Mouse (Mus musculus): ENCODE measurements around the gene Sgtb.

The Sgtb gene

DNA sequence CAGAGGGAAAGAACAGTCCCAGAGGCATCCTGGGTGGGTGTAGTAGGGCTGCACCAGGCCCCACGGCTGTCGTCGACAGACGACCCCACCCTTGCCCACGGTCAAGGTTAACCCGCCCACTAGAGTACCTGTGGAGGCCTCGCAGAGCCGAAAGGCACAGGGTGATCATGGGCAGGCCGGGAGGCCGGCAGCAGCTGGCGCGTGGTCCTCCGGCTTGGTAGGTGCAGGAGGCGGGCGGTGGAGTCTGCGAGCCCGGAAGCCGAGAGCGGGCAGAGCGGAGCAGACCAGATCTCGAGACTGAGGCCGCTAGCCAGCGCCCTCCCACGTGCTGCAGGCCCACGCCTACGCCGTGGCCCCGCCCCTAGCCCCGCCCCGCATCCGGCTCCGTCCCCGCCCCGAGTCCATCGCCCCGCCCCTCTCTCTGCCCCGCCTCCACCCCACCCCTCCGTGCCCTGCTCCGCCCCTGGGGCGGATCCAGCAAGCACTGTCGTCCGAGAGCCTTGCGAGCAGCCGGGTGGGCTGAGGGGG is at the start of gene Sgtb, which contains the start of gene Nln:
Sgtb (plus strand) TSS at position 454 of the 528 bp plus-strand sequence.
Nln (minus strand) TSS at position 327 of the 528 bp plus-strand sequence.
- peak; percentile 83 for DNase-seq (ENCODE audit: low read depth, low spot score)

DNA sequence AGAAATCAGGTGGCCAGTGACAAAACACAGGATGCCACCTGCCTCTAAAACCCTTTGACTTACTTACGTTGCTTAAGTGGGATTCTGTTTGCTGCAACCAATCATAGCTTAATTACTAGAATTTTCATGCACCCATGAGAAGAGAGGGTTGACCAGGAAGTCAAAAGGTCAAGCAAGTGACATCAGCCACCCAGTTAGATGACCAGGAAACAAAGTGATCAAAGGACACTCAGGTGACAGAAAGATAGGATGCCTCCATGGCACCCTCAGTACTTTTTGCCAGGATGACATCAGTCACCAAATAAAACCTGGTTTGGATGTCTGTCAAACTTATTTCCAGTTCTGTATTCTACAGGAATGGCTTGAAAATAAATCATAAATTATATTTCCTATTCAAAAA is 49.3 kb upstream of the Sgtb start:
- no peak for DNase-seq (ENCODE audit: low read depth, low spot score)

DNA sequence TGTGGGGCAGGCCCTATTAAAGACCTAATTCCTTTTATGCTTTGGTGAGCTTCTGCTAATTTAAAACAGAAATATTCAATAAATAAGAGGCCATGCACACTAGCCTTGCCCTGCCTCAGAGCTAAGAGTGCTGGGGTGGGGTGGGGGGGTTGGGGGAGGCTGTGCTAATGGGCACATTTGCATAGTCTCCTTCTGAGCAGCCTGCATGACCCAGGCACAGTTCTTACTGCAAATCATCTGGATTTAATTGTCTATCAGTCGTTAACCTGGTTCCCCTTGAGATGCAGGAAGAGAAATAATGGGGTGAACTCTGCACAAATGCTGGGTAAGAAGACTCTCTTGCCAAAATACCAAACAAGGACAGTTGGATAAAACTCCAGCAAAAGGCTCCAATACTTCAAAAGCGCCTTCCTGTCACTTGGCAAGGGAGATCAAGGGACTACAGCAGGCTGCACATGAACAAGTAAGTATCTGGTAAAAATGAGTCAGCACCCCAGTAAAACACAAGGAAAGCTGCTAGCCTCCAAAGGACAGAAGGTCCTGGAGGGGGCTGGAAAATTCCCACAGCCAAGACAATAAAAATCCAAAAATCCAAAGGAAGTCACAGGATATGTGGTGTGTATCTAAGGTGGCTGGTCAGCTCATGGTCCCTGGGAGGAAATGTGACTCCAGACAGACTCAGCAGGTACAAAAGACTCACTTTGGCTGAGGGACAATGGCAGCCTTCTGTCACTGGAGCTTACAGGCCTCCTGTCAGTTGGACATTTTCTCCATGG is 47.4 kb upstream of the Sgtb start:
- no peak for DNase-seq (ENCODE audit: low read depth, low spot score)

DNA sequence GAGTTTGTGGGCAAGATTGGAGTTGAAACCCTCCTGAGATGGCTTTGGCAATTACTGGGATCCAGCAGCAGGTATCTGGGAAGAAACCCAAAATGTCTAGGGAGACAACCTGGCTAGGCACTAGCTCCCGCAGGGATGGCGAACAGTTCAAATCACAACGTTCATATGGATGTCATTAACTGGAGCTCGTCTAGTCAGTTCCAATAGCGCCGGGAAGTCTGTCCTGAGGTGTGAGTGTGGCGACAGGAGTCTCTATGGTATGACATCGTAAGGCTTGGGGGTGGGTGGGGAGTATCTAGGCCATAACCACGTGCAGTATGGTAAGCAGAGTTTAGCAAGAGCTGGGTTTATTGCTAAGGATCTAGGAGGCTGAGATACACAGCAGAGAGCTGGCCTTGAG is 46.5 kb upstream of the Sgtb start:
- DNase-seq (ENCODE audit: low read depth, low spot score) = no peak

DNA sequence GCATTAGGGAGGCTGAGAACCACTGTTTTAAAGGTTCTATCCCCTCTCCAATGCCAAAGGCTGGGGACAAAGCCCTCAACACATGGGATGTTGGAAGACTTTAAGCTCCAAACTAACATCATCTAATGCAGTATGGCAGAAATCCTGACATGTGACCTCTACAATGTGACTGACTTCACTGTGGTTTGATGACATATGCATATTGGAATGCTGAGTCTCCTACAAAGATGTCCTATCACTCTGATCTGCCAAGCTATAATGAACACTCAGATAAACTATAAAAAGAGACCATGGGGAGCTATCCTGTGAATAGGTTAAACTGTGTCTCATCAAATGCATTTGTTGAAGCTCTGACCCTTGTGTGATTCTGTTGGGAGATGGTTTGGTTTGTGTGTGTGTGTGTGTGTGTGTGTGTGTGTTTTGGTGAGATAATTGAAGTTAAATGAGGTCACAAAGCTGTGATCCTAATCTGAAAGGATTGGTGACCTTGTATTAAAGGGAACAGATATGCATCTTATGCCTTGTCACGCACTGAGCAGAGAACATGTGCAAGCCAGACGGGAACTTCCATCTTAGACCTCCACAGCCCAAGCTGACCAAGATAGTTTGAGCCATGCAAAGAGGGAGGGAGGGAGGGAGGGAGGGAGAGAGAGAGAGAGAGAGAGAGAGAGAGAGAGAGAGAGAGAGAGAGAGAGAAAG is 43.7 kb upstream of the Sgtb start:
- DNase-seq (ENCODE audit: low read depth, low spot score) = no peak

DNA sequence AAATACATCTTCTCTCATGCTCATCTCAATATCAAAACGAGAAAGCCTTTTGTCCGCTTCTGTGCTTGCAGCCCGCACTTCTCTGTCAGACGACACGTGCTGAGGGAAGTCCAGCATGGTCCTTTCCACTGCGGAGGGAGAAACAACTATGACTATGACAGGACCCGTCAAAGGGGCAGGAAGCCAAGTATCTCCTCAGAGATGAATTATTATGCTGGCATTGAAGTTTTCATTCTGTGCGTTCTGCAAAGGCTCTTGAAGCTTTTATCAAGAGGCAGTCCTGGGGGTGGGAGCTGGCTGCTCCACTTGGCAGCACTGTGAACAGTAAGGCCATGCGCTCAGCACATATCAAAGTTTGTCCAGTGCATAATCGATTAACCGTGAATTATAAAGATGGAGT is 40.3 kb upstream of the Sgtb start:
- DNase-seq (ENCODE audit: low read depth, low spot score) = no peak

DNA sequence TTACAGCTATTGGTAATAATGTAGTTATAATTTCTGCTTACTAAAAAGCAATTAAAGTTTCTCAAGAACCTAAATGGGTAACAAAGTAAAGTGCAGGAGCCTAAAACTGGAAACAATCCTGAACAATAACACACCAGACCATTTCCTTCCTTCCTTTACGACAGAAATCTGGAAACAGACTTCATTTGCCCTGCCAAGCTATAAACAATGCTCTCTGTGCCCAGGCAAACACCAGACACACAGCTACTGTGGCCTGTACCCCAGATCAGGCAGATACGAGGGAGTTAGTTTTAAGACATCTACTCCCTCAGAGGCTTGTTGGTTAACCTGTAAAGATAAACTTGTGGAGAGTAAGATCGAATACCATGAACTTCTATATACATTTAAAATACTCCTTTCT is 38.8 kb upstream of the Sgtb start:
- DNase-seq (ENCODE audit: low read depth, low spot score) = no peak

DNA sequence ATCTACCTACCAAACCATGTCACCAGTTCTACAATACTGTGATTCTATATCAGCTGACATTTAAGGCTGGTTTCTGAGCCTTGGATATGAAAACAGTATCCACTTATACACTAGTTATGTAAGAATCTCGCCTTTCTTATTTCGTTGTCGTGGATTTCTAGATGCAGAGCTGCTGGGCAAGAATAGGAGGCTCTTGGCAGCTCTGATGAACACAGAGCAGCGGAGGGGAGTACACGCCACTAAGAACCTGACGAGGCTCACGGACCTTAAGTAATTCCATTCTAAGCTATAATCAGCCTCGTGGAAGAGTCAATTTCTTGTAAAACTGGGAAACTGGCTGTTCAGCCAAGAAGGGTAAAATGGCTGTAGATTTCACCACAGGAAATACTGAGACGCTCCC is 37.2 kb upstream of the Sgtb start:
- DNase-seq (ENCODE audit: low read depth, low spot score) = no peak

DNA sequence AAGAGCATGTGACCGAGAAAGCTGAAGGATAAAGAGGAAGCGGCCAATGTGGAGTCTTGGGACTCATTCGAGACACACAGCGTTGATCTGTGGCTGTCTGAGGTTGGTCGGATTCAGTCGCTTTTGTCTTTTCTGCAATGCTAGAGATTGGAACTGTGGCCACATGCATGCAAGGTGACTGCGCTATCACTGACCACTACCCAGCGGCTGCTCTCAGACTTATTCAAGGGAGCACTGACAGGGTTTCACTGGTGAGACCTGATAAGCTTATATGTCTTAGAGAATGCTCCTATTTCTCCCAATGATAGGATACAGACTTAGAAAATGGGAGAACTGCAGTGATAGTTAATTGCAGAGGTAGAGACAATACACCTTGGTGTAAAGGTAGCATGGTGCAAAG is 35.3 kb upstream of the Sgtb start:
- DNase-seq (ENCODE audit: low read depth, low spot score) = no peak

DNA sequence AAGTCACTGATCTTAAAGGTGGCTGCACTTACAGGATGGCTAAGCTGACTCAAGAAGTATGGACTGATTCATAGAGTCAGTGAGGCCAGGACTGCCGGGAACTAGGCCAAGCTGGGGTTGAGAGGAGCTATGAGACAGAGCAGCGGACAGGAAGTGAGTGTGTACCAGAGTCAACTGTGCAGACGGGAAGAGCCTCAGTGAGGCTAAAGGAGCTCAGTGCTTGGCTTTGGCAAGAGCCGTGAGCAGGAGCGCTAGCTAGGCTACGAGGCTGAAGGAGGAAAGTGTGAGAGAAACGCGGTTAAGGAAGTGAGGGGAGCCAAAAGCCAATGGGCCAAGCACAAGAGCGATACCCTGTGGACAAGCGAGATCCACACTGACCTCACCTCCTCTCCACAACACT is 34.8 kb upstream of the Sgtb start:
- DNase-seq (ENCODE audit: low read depth, low spot score) = no peak

DNA sequence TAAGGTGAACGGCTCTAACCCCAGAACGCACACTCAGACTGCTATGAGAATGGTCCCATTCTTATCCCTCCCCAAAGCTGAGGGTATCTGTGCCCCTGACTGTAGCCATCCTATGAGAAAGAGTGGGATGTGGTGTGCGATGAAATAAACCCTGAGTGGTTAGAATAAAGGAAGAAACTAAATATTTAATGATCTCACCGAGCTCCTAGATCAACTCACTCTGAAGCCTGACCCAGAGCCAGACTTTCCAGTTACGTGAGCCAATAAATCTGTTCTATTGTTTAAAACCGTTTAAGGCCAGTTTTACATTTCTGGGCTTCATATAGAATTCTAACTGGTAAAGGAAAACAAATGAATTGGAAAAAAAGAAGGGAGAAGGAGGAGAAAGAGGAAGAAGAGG is 32.5 kb upstream of the Sgtb start:
- DNase-seq (ENCODE audit: low read depth, low spot score) = no peak

DNA sequence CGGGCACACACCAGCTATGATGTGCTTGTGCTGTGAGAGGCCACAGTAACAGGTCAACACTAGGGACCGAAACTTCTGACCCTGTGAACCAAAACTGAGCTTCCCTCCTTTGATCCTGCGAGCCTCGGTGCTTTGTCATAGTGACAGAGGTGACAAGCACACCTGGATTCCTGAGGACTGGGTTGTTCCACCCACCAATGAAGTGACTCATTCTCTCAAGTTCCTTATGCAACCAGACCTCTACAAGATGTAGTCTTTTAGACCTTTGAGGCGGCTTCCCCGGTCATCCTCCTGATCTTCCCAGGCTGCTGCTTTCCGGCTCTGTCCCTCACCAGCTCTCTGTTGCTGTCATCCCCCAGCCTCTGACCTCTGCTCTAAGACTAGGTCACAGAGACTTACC is 27.0 kb upstream of the Sgtb start:
- DNase-seq (ENCODE audit: low read depth, low spot score) = no peak

DNA sequence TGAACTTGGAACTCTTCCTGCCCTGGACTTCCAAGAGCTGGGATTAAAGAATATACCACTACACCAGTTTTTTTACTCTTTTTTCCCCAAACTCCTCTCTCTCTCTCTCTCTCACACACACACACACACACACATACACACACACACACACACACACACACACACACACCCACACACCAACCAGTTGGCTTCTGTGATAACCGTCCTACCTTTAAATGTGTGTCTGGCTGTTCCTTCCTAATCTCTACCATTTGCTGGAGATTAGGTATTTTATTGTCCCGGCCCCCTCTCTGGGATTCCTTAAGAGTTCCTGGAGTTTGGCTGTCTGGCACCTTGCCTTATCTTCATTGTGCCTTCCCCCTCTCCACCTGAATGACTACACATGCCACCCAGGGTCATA is 24.9 kb upstream of the Sgtb start:
- DNase-seq (ENCODE audit: low read depth, low spot score) = no peak

DNA sequence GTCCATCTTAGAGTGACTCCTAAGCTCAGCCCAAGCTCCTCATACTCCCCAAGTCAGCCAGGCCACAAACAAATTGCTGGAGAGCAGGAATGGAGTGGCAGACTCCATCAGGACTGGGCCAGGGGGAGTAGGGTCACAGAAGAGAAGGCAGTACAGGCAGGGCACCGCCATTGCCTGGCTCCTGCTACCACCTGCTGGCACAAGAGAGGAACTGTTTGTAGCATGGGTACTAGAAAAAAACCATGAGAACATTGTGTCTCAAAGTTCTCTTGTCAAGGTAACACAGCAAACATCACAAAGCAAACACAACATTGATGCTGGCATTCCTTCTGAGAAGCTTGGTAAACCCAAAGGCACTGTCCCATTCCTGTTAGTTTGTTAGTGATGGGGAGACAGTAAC is 20.2 kb upstream of the Sgtb start:
- DNase-seq (ENCODE audit: low read depth, low spot score) = no peak

DNA sequence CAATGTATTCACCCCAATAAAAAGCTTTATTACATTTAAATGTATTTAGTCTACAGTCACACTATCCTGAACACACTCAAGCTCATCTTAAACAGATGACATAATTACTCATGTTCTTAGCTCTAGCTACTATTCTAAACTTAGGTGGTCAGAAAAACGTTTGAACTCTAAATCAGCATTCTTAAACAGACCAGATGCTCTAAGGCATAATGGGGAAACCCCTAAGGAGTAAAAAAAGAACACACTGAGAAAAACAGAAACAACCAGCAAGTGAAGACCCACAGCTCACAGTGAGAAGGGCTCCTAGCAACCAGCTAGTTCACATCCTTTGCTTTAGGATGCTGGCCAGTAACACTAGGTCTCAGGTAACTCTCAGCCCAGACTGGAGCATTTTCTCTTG is 17.8 kb upstream of the Sgtb start:
- no peak for DNase-seq (ENCODE audit: low read depth, low spot score)

DNA sequence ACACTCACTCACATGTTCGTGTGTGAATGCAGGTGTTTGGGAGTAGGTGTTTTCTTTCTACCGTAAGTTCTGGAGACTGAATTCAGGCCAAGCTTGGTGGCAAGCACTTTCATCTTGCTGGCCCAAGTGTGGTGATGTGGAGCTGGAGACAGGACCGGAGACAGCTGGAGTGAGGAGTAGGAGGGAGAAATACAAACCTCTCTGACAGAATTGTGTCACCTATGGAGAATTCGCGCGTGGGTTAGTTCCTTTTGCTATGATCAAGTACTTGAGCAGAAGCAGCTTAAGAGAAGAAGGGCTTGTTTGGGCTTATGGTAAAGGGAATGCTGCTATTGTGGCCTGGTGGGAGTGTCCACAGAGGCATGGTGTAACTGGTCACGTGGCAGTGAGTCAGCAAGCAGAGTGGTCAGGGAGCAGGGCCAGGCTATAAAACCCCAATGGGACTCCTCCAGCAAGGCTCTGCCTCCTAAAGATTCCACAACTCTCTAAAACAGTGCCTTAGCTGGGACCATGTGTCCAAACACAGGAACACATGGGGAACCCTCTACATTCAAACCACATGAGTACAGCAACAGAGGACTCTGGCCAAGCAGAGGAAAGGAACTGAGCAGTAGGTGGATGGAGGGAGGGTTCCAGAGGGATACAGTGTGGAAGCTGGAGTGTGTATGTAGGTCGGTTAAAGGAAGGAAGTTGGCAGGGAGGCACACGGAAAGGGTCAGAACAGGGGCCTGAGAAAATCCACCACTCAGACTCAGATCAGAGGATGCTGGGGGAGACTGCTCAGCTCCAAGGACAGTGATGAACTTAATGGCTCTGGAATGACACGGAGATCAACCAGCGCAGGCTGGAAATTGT is 14.8 kb upstream of the Sgtb start:
- DNase-seq (ENCODE audit: low read depth, low spot score) = no peak

DNA sequence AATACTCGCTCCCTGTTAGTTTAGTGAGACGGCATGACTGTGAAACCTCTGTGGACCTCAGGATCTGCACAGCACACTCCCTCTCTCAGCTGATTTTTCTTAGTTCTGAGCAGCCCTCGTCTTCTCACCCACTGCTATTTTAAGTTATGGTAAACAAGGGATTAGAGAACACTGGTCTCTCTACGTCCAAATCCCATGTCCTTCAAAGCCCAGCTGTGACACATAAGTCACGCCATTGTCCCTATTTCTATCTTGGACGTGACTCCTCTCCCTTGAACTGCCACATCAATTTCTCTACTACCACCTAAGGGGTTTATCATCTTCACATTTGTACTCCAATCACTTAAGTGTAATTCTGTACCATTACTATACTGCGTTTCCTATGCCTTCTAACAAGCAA is 13.6 kb upstream of the Sgtb start:
- DNase-seq (ENCODE audit: low read depth, low spot score) = no peak

DNA sequence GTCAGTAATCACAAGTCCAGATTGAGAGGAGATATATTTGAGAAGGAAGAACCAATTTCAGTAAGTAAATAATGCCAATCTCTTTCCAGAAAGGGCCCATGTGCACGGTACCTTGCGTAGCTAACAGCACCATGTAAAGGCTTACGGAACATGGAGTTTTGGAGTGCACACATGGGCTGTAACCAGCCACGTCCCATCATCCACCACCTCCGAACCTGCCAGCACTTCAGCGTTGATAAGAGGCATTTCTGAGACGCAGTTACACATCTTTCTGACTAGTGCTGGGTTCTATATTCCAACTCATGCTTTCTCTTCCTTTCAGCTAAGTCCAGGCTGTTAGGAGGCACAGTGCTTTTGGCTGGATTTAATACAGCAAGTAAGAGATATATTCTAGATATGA is 12.4 kb upstream of the Sgtb start:
- no peak for DNase-seq (ENCODE audit: low read depth, low spot score)

DNA sequence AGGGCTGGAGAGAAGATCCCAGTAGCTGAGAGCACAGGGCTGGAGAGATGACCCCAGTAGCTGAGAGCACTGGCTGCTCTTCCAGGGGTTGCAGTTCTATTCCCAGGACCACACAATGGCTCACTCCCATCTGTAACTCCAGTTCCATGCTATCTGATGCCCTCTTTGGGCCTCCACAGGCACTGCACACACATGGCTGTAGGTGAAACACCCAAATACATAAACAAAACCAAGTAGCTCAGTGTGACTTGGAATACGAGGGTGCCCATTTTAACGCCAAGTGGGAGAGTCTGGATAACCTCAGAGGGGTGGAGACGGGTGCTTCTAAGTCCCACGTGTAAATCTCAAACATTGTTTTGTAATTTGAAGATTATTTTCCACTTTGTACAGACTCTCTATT is 9.1 kb upstream of the Sgtb start:
- no peak for DNase-seq (ENCODE audit: low read depth, low spot score)

DNA sequence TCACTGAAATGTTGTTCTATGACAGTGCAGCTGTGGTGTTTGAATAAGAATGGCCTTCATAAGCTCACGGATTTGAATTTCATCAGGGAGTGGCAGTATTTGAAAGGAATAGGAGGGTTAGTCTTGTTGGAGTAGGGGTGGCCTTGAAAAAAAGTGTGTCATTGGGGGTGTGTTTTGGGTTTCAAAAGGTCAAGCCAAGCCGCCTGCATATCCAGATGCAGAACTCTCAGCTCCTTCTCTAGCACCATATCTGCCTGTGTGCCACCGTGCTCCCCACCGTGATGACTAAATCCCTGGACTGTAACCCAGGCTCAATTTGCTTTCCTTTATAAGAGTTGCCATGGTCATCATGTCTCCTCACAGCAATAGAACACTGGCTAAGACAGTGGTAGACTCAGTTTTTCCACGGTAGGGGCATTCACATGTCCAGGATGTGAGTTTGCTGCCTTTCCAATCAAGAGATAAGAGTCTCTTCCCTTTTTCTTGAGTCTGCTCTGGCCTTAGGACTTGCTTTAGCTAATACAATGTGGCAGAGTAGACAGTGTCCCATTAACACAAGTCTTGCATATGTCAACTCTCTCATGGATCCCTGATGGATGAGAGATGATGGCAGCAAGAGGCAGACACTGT is 7.8 kb upstream of the Sgtb start:
- no peak for DNase-seq (ENCODE audit: low read depth, low spot score)

DNA sequence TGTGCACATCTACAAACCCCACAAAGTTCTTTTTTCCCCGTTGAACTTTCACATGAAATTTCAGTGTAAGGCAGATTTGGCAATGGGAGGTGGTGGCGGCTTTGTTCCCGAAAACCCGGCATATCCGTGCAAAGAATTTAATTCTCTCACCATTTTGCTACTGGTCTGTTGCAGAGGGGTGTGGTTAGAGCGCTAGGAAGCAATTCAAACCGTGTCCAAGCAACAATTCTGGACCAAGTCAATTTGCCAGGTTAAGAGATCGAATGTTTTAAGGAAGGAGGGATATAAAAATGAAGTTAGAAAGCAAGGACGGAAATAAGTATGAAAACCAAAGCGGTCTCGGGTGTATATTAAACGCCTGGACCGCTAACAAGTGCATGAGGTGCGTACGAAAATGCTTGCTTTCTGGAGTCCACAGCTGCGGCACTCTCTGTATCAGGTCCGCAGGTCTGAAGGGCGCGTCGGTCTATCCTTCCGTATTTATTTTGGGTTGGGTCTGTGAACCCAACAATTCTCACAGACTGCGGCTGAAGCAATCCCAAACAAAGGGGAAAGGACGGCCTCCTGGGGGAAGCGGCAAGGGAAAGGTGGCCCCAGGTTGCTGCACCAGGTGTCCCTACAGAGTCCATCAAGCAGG is 772 bp upstream of the Sgtb start:
- peak; percentile 8 for DNase-seq (ENCODE audit: low read depth, low spot score)
